Mouse (Mus musculus) thymus, postnatal 36 days (tissue): Measurements from ENCODE around the gene Hbb-bh1.
"Not testable (repeated sequence)": the region's sequence is repeated elsewhere in the genome, so short reads cannot be mapped to it uniquely, and the experiment has no call there.

Experiments
- DNase-seq, 2 experiments: peaks; one replicate each; pipeline ENCODE4 v3.0.0; 2022; ENCODE audit warnings: mixed read lengths in 2 of 2

The Hbb-bh1 gene

DNA sequence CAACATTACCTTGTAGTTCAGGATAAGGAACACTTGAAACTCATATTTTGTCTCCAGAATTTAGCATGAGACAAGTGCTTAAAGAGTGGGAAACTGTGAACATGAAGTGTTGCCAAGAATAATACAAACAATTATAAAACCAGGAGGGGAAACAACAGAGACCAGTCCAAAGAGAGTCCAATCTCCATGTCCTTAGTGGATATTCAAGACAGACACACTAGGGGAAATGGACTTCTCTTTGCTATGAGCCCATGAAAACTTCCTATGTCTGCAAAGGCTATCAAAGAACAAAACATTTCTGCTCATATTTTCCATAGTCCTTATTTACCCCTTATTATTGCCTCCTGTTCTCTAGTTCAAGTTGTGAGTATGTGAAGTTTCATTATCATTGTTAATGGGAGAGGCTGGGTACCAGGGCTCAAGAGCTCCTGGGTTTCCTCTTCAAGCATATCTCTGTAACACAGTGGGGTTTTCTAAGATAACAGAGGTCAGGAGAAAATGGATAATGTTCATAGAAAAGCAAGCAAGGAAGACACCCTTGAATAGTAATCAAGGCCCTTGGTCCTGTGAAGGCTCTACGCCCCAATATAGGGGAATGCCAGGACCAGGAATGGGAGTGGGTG is 31.6 kb downstream of the Hbb-bh1 start:
- DNase-seq, result no peak

DNA sequence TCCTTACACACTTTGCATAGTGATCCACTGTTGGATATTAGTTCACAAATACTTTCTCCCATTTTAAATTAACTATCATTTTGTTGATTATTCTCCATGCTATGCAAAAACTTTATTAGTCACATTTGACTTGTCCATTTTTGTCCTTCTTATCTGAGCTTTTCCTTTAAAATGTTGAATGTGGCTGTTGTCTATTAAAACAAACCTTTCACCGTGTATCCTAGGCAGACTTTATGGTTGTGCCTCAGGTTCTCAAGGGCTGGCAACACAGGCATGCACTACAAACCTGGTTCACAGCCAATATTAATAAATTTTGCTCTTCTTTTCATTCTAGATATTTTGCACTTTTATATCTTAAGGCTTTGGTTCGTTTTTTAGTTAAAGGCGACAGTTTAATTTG is 32.2 kb downstream of the Hbb-bh1 start:
- DNase-seq, result no peak

- no peak for DNase-seq
Observed at GRCm38 (mm10) chr7:103810296-103810695, 32.7 kb downstream of the Hbb-bh1 start.

GRCm38 (mm10) chr7:103809801-103810155 is 33.2 kb downstream of the Hbb-bh1 start:
- no peak for DNase-seq

DNA sequence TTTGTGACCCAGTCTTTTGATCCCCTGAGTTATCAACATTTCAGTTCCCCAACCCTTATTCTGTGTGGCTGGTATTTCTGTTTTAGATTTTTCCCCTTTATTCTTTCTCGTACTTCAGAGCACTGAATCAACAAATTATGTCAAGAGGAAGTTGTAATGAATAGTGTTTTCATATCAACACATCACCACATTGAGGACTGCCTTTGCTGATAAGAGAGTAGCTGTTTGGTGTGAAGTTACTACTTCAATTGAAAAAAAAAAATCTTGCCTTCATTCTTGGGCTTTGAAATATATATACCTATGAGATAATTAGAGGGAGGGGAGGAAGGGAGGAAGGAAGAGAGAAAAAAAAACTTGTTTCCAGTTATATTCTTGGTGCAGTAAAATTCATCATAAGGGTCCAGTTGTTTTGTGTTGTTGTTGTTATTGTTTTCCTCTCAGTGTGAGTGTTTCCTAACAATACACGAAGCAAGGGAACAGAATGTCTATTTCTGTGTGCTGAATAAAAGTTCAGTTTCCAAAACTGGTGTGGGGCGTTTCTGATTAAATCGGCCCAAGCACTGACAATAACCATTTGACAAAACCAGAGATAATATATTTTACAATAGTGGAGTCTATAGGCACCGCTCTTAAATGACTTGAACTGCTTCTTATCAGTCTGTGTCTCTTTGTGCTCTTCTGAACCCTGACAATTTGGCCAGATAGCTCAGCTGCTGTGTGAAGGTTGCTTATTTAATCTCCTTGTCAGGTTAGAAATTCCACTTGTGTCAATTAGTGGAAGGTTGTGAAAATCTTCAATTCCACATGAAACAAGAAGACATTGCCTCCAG is 33.8 kb downstream of the Hbb-bh1 start:
- no peak for DNase-seq

DNA sequence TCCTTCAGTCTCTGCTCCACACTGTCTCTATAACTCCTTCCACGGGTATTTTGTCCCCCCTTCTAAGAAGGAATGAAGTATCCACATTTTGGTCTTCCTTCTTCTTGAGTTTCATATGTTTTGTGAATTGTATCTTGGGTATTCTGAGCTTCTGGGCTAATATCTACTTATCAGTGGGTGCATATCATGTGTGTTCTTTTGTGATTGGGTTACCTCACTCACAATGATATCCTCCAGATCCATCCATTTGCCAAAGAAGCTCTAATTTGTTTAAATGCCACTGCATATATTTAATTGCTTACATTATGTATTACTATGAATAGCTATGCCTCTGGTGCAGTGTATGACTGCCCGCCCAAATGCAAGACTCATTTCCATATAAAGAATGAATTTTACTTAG is 34.8 kb downstream of the Hbb-bh1 start:
- DNase-seq, result not testable (repeated sequence)

GRCm38 (mm10) chr7:103806856-103807255 is 36.1 kb downstream of the Hbb-bh1 start:
- DNase-seq, result no peak

DNA sequence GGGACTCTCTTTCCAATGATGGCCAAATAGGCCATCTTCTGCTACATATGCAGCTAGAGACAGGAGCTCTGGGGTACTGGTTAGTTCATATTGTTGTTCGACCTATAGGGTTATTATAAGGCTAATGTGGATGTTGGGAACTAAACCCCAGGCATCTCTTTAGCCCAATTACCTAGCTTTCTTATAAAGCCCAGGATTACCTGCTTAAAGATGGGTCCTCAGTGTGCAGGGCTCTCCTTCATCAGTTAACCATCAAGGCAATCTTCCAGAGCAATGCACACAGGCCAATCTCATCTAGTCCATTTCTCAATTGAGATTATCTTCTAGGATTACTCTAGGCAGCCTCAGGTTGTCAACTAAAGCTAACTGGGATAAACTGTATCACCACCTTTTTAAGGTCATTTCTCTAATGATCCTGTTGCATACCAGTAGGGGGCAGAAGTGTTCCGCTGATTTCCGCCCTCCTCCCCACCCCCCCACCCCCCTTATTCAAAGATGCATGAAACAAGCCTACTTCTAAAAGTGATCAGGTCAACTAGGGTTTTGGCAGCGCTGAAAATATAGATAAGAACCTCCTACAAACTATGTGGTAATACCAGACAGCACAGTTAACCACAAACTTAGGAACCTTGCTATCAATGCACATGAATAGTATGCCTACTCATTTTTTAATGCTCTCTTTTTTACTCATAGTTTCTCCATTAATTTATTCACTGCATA is 50.1 kb downstream of the Hbb-bh1 start:
- no peak for DNase-seq

- DNase-seq, result no peak
Observed at GRCm38 (mm10) chr7:103791721-103792120, 51.2 kb downstream of the Hbb-bh1 start, which contains the start of gene Olfr67. Gene Olfr67 (minus strand): TSS chr7:103791821.
